Mouse (Mus musculus) midbrain, embryonic 13.5 days (tissue): Measurements from ENCODE around the gene Ednra. TPM values are rescaled to one million over a fixed set of nuclear protein-coding genes. Genes with fewer than 3 reads are reported as not detected.

ENCODE experiments used
- ATAC-seq: fragments of 200-750 bp; cut with Nextera tagmentation; 2 replicates; pipeline ENCODE4 v1.8.0; 2017; ENCODE audit warnings: mild to moderate bottlenecking, moderate TSS enrichment, moderate library complexity
- H3K27ac ChIP-seq: fragments of 300-500 bp; sonication (generic); 2 replicates; pipeline ENCODE4 v1.5.1; 2015; ENCODE audit warnings: inconsistent platforms, mild to moderate bottlenecking, moderate library complexity
- H3K27me3 ChIP-seq: fragments of 300-500 bp; sonication (generic); 2 replicates; pipeline ENCODE4 v1.6.1; 2015; ENCODE audit warnings: mild to moderate bottlenecking, inconsistent platforms
- H3K36me3 ChIP-seq: fragments of 300-500 bp; sonication (generic); 2 replicates; pipeline ENCODE4 v1.6.1; 2015; ENCODE audit warnings: mild to moderate bottlenecking, inconsistent platforms
- H3K4me1 ChIP-seq: fragments of 300-500 bp; sonication (generic); replicated peaks from 2 replicates; pipeline ENCODE4 v1.6.1; 2015; ENCODE audit warnings: inconsistent platforms
- H3K4me2 ChIP-seq: fragments of 300-500 bp; sonication (generic); replicated peaks from 2 replicates; pipeline ENCODE4 v1.6.1; 2015; ENCODE audit warnings: moderate library complexity, mild to moderate bottlenecking, inconsistent platforms
- H3K4me3 ChIP-seq: fragments of 300-500 bp; sonication (generic); replicated peaks from 2 replicates; pipeline ENCODE4 v1.5.1; 2015; ENCODE audit warnings: mild to moderate bottlenecking, inconsistent platforms
- H3K9ac ChIP-seq: fragments of 300-500 bp; sonication (generic); replicated peaks from 2 replicates; pipeline ENCODE4 v1.6.1; 2015; ENCODE audit warnings: mild to moderate bottlenecking, inconsistent platforms
- H3K9me3 ChIP-seq: fragments of 300-500 bp; sonication (generic); 2 replicates; pipeline ENCODE4 v1.6.1; 2016; ENCODE audit warnings: mild to moderate bottlenecking, inconsistent platforms
- WGBS: fragments of 180-500 bp; shearing (Covaris S2); methylation state at CpG from one replicate; pipeline ENCODE4 v1.1.7; 2015; 5-methylcytosine and 5-hydroxymethylcytosine counted together
- polyA plus RNA-seq: library from polyadenylated mRNA; unstranded; fragments of >200 nt; fragmentation: Nextera tagmentation; extraction: Ambion mirVana; gene quantifications from 2 replicates; pipeline ENCODE4 v1.2.1, GENCODE M21; 2015

The Ednra gene
- 4.4 and 6.2 TPM in 2 replicates for polyA plus RNA-seq

DNA sequence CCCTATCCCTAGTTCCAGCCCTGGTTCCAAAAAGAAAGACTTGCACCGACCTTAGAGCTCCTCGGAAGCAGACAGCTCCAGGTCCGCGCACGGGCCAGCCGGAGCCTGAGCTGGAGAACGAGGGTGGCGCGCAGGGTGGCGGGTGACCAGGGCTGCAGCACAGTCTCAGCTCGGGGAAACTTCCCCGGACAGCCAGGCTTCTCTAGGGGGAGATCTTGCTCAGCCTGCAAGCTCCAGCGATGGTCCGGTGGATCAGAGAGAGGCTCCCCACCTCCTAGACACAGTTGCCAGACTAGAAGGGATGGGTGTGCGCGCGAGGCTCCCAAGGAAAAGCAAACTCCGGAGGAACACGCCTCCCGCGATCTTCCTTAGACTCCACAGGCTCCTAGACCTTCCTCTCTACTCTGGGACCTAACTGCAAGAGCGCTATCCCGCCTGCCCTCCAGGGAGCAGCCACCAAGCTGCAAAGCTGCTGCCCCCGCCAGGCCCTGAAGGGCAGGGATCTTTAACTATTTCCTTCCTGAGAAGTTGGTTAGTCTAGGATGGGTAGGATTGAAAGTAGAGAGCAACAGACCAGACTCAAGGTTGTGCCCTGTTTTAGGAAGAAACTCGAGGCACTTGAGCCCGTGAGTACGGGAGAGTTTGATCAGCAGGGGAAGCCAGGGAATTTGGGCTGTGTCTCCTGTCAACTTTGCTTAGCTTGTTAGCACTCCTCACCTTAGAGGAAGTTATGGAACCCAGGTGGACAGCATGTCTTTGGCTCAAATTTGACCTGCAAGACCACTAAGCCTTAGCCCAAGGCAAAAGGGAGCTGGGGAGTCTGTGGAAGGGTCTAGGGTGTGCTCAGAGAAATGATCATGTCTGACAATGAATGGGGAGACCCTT, at the start of gene Ednra:
Gene Ednra, minus strand, starts transcription at position 419 of the 885 bp plus-strand sequence.
- H3K9me3 ChIP-seq: no peaks in the 10 kb centered on the region
- H3K27me3 ChIP-seq: no peaks in the 10 kb centered on the region
- H3K36me3 ChIP-seq: no peaks in the 10 kb centered on the region
- peak; percentile 89 for ATAC-seq
- WGBS: under 1% methylated on average over 27 of the region's 27 CpGs
- H3K27ac ChIP-seq: peak within 1 kb of the TSS; percentile 9; the same call in 1 of the 2 replicates
- H3K9ac ChIP-seq: peak within 1 kb of the TSS; percentile 59
- H3K4me1 ChIP-seq: peaks cover 13% of the 10 kb centered on the region
- peak within 1 kb of the TSS; percentile 48 for H3K4me3 ChIP-seq
- H3K4me2 ChIP-seq: peak within 1 kb of the TSS; percentile 86

DNA sequence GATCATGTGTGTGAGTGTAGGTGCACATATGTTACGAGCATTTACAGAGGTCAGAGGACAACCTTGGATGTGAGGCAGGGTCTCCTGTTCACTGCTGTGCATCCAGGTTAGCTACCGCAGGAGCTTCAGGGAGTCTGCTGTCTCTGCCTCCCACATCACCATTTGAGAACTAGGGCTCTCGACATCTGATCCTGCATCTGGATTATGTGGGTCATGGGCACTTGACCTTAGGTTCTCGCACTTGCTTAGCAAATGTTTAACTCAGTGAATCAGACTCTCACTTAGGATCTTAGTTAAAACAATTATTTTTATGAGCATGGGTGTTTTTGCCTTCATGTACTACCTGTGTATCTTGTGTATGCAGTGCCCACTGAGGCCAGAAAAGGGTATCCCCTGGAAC, 49.6 kb upstream of the Ednra start:
- Histone ChIP-seq H3K4me1 (peaks cover 4% of the 10 kb centered on the region; the same call in 1 of the 2 replicates), H3K4me2 (no peak overlapping the region), H3K9ac (no peak overlapping the region), H3K36me3 (no peaks in the 10 kb centered on the region), H3K27ac (no peak overlapping the region), H3K4me3 (no peak overlapping the region), H3K27me3 (no peaks in the 10 kb centered on the region), H3K9me3 (no peaks in the 10 kb centered on the region)
- no peak for ATAC-seq
- WGBS: 77% methylated on average over 4 of the region's 4 CpGs

DNA sequence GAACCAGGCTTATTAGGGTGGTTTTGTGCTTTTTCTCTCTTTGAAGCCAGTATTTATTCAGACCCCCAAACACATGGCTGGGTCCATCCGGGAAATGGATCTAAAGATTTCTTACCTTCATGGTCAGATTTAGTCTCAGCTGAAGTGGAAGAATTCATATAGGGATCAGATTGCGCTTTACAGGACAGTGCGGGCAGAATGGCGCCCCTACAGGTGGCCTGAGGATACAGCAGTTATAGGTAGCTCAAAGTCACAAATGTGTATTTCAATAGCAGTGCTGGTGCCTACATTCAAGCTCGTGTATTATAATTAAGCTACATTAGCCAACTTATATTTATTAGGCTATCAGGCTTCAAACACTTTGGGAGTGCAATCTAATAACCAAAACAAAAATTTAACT, 49.0 kb upstream of the Ednra start:
- Histone ChIP-seq H3K4me1 (peaks cover 4% of the 10 kb centered on the region; the same call in 1 of the 2 replicates), H3K4me2 (no peak overlapping the region), H3K36me3 (no peaks in the 10 kb centered on the region), H3K27me3 (no peaks in the 10 kb centered on the region), H3K27ac (no peak overlapping the region), H3K9ac (no peak overlapping the region), H3K4me3 (no peak overlapping the region), H3K9me3 (no peaks in the 10 kb centered on the region)
- no peak for ATAC-seq
- 74% methylated on average over 5 of the region's 5 CpGs for WGBS

DNA sequence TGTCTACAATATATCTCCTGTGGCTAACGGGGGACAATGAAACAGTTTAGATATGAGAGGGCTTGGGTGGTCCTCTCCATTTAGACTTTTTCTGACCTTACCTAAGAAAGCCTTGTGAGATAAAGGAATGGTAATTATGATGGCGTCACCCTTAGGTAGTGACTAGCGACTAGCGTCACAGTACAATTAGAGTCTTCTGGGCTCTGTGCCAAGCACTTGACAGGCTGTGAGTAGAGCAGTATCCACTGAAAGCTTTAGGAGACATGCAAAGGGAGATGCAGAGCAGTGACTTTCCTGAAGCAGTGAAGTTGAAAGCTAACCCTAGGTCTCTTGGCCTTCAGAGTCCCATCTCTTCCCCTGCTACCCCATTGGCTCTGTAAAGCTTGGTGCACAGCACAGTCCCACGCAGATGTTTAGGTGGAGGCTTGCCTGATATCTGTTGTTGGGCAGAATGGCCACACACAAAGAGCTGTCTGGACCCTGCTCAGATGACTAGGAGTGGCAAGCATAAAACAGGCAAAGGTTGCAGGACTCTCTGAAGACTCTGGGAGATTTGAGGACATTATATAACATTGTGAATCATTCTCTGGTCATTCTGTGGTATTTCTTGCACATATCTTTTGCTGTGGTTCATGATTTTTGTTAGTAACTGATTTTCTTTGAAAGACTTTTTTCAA, 48.1 kb upstream of the Ednra start:
- Histone ChIP-seq H3K4me2 (no peak overlapping the region), H3K9me3 (no peaks in the 10 kb centered on the region), H3K27ac (no peak overlapping the region), H3K27me3 (no peaks in the 10 kb centered on the region), H3K4me1 (peaks cover 4% of the 10 kb centered on the region; the same call in 1 of the 2 replicates), H3K36me3 (no peaks in the 10 kb centered on the region), H3K9ac (no peak overlapping the region), H3K4me3 (no peak overlapping the region)
- peak; percentile 69; the same call in 1 of the 2 replicates for ATAC-seq
- WGBS: 66% methylated on average over 5 of the region's 5 CpGs

DNA sequence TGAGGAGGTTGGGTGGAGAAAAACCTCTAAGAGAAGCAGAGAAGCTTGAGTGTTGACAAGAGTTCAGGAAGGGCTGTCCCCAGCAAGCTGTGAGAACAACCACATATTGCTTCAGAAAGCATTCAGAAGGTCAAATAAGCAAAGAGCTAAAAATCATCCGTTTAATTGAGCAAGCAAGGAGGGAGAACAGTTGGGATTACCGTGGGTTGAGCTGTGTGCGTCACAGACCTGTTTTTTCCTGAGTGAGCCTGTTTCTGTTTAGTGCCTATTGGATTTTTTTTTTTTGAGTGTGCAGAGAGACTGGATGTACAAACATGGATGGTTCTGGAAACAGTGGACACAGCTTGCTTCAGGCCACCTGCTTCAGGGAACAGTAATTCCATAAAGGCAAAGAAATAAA, 46.7 kb upstream of the Ednra start:
- H3K4me3 ChIP-seq: no peak overlapping the region
- H3K9me3 ChIP-seq: no peaks in the 10 kb centered on the region
- no peak overlapping the region for H3K4me2 ChIP-seq
- no peaks in the 10 kb centered on the region for H3K27me3 ChIP-seq
- H3K27ac ChIP-seq: no peak overlapping the region
- H3K4me1 ChIP-seq: peaks cover 4% of the 10 kb centered on the region; the same call in 1 of the 2 replicates
- WGBS: 87% methylated on average over 3 of the region's 3 CpGs
- no peak overlapping the region for H3K9ac ChIP-seq
- no peak for ATAC-seq
- H3K36me3 ChIP-seq: no peaks in the 10 kb centered on the region

DNA sequence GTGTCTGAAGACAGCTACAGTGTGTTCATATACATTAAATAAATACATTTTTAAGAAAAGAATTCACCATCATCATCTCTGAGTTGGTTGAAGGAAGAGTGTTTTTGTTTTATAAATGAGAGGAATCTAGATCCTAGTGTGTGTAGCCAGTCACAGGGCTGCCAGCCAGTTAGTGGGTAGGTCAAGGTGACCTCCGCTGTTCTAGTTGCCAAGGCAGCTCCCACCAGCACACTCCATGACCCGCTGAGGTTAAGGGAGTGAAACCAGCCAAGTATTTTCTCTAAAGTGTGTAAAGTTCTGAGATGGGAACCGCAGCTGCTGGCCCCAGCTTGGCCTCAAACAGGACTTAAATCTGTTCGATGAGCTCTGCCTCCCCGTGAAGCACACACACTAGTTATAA, 44.7 kb upstream of the Ednra start:
- Histone ChIP-seq H3K4me3 (no peak overlapping the region), H3K9ac (no peak overlapping the region), H3K4me2 (no peak overlapping the region), H3K9me3 (no peaks in the 10 kb centered on the region), H3K27ac (no peak overlapping the region), H3K27me3 (no peaks in the 10 kb centered on the region), H3K4me1 (peaks cover 4% of the 10 kb centered on the region; the same call in 1 of the 2 replicates), H3K36me3 (no peaks in the 10 kb centered on the region)
- WGBS: 97% methylated on average over 5 of the region's 5 CpGs
- ATAC-seq: no peak

DNA sequence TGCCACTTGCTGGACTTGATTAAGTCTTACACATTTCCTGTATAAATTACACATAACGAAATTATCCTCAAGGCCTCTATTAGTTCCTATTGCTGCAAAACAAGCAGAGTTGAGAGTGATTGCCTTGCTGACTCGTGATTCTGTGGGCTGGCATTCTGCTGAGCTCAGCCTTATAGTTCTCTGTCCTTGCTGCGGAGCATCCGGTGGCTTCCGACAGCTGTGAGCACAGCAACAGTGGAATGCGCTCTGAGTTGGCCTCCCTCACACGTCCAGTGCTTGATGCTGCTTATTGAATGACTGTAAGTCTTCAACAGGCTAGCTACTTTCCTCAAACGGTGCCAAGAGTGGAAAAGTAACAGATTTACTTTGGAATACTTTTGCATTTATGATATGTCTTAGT, 40.0 kb upstream of the Ednra start:
- H3K4me1 ChIP-seq: no peaks in the 10 kb centered on the region
- no peaks in the 10 kb centered on the region for H3K27me3 ChIP-seq
- no peak for ATAC-seq
- H3K9me3 ChIP-seq: no peaks in the 10 kb centered on the region
- no peak overlapping the region for H3K27ac ChIP-seq
- H3K4me3 ChIP-seq: no peak overlapping the region
- H3K36me3 ChIP-seq: no peaks in the 10 kb centered on the region
- H3K9ac ChIP-seq: no peak overlapping the region
- WGBS: 87% methylated on average over 8 of the region's 8 CpGs
- H3K4me2 ChIP-seq: no peak overlapping the region

DNA sequence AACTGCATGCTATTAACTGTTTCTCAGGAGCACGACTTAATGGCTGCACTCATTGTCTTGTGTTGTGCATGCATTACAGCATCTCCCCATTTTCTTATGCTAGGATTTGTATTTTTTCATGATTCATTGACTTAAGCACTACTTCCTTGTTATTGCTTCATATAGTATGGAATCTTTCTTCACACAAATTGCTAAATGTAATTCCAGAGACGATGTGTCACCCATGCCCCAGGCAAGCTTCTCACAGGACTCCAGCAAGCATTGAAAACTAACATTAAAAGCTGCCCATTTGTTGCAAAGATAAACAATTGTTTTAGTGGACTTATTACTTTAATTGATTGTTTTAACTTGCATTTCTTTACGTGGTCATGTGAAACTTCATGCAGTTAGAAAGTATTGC, 38.7 kb upstream of the Ednra start:
- Histone ChIP-seq H3K27ac (no peak overlapping the region), H3K4me1 (no peaks in the 10 kb centered on the region), H3K4me2 (no peak overlapping the region), H3K9me3 (no peaks in the 10 kb centered on the region), H3K36me3 (no peaks in the 10 kb centered on the region), H3K4me3 (no peak overlapping the region), H3K27me3 (no peaks in the 10 kb centered on the region), H3K9ac (no peak overlapping the region)
- 85% methylated on average over 3 of the region's 3 CpGs for WGBS
- no peak for ATAC-seq

DNA sequence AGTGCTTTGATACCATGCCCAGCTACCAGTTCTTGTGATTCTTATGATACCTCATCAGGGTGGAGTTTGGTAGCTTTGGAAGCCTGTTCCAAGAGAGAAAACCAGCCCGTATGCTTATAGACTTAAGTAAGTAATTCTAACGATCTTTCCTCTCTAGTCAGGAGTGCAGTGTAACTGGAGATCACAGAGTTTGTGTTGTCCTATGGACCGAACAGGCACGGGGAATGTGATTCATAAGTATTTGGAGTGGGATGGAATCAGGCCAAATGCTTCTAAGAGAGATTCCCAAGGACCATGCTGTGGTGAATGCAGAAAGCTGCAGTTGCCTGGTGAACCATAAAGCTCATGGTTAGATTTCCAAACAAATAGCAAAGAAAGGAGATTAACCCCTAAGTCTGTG, 31.2 kb upstream of the Ednra start:
- Histone ChIP-seq H3K4me2 (no peak overlapping the region), H3K36me3 (no peaks in the 10 kb centered on the region), H3K9me3 (no peaks in the 10 kb centered on the region), H3K4me1 (no peaks in the 10 kb centered on the region), H3K9ac (no peak overlapping the region), H3K27me3 (no peaks in the 10 kb centered on the region), H3K4me3 (no peak overlapping the region), H3K27ac (no peak overlapping the region)
- WGBS: 52% methylated on average over 4 of the region's 4 CpGs
- ATAC-seq: no peak

DNA sequence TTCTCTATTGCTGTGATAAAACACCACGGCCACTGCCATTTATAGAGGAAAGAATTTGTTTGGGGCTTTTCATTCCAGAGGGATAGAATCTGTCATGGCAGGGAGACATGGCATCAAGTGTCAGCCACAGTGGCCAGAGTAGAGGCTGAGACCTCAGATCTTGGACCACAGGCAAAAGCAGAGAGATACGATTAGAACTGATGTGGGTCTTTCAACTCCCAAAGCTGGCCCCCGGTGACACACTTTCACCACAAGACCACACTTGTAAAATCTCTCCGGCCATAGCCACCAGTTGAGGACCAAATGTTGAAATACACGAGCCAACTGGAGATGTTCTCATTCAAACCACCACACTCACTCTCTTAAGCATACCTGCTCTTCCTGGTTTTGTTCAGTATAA, 29.5 kb upstream of the Ednra start:
- no peak overlapping the region for H3K4me3 ChIP-seq
- WGBS: 91% methylated on average over 5 of the region's 5 CpGs
- no peak overlapping the region for H3K4me2 ChIP-seq
- no peak overlapping the region for H3K9ac ChIP-seq
- no peak for ATAC-seq
- H3K27ac ChIP-seq: no peak overlapping the region
- no peaks in the 10 kb centered on the region for H3K27me3 ChIP-seq
- H3K36me3 ChIP-seq: no peaks in the 10 kb centered on the region
- no peaks in the 10 kb centered on the region for H3K9me3 ChIP-seq
- no peaks in the 10 kb centered on the region for H3K4me1 ChIP-seq

DNA sequence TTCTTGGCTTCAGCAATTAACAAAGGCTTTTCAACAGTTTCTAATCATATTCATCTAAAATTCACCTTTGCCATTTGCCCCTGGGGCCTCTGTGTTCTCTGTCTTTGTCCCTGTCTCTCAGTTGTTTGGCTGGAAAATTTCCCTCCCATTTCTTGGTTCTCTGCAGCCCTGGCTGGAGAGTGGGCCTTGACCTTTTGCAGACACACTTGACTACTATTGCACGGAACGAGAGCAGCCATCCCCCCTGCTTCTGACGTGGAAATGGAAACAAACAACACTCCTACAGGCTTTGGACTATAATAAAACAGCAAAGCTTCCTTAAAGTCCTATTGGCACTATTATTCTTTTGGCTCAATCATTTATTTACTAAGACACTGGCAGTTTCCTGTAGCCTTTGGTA, 27.8 kb upstream of the Ednra start:
- 75% methylated on average over 3 of the region's 3 CpGs for WGBS
- H3K36me3 ChIP-seq: no peaks in the 10 kb centered on the region
- H3K9ac ChIP-seq: no peak overlapping the region
- no peak overlapping the region for H3K4me3 ChIP-seq
- H3K4me1 ChIP-seq: no peaks in the 10 kb centered on the region
- no peaks in the 10 kb centered on the region for H3K27me3 ChIP-seq
- H3K27ac ChIP-seq: no peak overlapping the region
- H3K4me2 ChIP-seq: no peak overlapping the region
- H3K9me3 ChIP-seq: no peaks in the 10 kb centered on the region
- ATAC-seq: no peak

DNA sequence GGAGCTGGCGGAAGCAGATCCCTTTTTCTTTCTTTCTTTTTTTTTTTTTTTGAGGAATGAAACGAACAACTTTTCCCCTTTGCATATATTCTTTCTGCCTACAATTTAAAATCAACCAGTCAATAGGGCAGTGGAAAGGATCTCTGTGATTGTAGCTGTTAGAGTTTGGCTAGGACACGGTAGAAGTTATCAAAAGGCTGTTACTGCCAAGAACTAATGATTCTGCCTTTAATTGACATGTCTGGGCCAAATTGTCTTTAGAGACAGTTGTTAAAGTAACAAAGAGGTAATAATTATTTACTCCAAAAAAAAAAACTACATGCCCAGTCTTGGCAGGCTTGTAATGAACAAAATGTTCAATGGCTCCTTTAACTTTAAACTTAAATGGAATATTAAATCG, 26.1 kb upstream of the Ednra start:
- no peaks in the 10 kb centered on the region for H3K4me1 ChIP-seq
- no peak overlapping the region for H3K4me3 ChIP-seq
- H3K36me3 ChIP-seq: no peaks in the 10 kb centered on the region
- no peak overlapping the region for H3K9ac ChIP-seq
- no peaks in the 10 kb centered on the region for H3K9me3 ChIP-seq
- WGBS: 89% methylated on average over 4 of the region's 4 CpGs
- H3K27ac ChIP-seq: no peak overlapping the region
- no peaks in the 10 kb centered on the region for H3K27me3 ChIP-seq
- no peak for ATAC-seq
- H3K4me2 ChIP-seq: no peak overlapping the region
